Mouse (Mus musculus) left cerebral cortex, postnatal 25 days (tissue): ENCODE measurements around the gene Olfr615. TPM values are rescaled to one million over a fixed set of nuclear protein-coding genes. Genes with fewer than 3 reads are reported as not detected.
"Not testable (repeated sequence)": the region's sequence is repeated elsewhere in the genome, so short reads cannot be mapped to it uniquely, and the experiment has no call there.

Experiments
- DNase-seq, 2 experiments: peaks; one replicate each; pipeline ENCODE4 v3.0.0; 2022; ENCODE audit warnings: low spot score in 2 of 2, mixed read lengths in 1 of 2
- intact Hi-C: fragments of 180-260 bp; cut with DNase I; formaldehyde crosslinking; loops from one replicate; pipeline ENCODE4 v1.15.1; 2025
- microRNA-seq, 2 experiments: library from miRNA; unstranded; fragments of <30 nt; microRNA quantifications; one replicate each; pipeline ENCODE4 v1.2.0; 2022
- total RNA-seq, 2 experiments: library from RNA; stranded (reverse); gene quantifications; 2 replicates each; pipeline ENCODE4 v1.2.3; 2021

Gene Olfr615
- total RNA-seq: not detected

DNA sequence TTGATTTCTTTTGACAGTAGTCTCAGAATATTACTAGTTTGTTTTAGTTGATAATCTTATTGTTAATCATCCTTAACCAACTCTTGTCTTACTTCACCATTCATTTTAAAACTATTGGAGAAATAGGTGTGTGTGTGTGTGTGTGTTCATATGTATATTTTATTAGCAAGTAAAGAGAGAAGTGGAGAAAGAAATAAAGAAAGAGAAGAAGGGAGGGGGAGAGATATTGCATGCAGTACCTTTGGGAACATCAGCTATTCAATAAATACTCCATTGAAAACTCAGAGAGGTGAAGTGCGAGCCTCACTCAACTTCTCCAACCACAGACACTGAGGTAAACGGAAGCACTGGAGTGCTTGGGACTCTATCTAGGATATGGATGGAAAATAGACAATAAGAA is at the start of gene Olfr615:
Gene Olfr615, plus strand, starts transcription at position 301 of the 400 bp plus-strand sequence.
- intact Hi-C loops: no loop called here
- no peak for DNase-seq

DNA sequence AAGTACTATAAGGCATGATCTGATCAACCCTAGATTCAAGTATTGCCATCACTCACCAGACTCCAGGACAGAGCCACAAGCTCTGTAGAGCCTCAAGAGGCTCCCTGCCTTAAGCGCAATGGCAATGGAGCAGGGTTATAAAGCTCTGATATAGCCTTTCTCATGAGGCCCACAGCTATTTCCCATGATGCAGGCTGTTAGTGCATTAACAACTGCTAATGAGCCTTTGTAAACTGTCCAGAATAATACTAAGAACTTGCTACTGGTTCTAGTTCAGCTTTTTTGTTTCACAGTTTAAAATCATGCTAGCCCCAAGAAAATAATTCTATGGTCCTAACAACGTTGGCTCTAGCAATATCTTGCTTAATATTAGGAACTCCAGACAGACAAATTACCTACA is 43.9 kb upstream of the Olfr615 start, which contains the start of gene Olfr610:
Gene Olfr610, minus strand, starts transcription at position 101 of the 400 bp plus-strand sequence.
- DNase-seq: no peak
- intact Hi-C loops: no loop called here

- intact Hi-C loops, DNase-seq: not testable (repeated sequence)
Measured at GRCm38 (mm10) chr7:103520746-103521145, 35.1 kb upstream of the Olfr615 start, which contains the start of gene Olfr611. Olfr611 (minus strand) TSS chr7:103520846.

- intact Hi-C loops, DNase-seq: not testable (repeated sequence)
Measured at GRCm38 (mm10) chr7:103542617-103543016, 13.3 kb upstream of the Olfr615 start, which contains the start of gene Olfr612. Olfr612 (minus strand) TSS chr7:103542717.

DNA sequence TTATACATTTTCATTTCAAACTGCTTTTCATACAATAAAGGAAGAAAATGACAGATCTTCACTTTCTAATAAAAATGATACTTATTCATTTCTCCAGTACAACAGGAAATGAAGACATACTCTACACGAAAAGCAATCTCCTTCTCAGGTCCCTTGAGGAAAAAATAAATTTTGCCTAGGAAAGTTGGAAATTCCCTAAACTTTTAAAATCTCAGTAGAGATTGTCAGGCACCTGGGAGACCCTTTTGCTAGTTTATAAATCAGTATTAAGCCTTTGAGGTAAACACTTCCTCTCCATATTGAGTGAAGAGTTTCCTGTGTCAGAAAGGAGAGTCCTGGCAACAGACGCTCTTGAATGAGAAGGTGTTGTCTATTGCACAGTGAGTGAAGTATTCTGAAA is 8.1 kb upstream of the Olfr615 start, which contains the start of gene Olfr613:
Gene Olfr613, plus strand, starts transcription at position 301 of the 400 bp plus-strand sequence.
- intact Hi-C loops: no loop called here

GRCm38 (mm10) chr7:103569043-103569442 is 13.2 kb downstream of the Olfr615 start, which contains the start of gene Olfr616:
Olfr616 (minus strand) TSS chr7:103569143.
- DNase-seq: peak in 1 of 2 experiments; percentile 11
- intact Hi-C loops: no loop called here

More for the DNA sequence above, 8.1 kb upstream of the Olfr615 start, which contains the start of gene Olfr613:
- no peak for DNase-seq

GRCm38 (mm10) chr7:103572761-103573160 is 16.9 kb downstream of the Olfr615 start, which contains the start of gene Olfr617:
Olfr617 (plus strand) TSS chr7:103573061.
- no peak for DNase-seq
- intact Hi-C loops: no loop called here

GRCm38 (mm10) chr7:103589803-103590202 is 33.9 kb downstream of the Olfr615 start, which contains the start of gene Olfr618:
Olfr618 (plus strand) TSS chr7:103590103.
- intact Hi-C loops: no loop called here
- no peak for DNase-seq

- intact Hi-C loops: no loop called here
- no peak for DNase-seq
Measured at GRCm38 (mm10) chr7:103600275-103600674, 44.4 kb downstream of the Olfr615 start, which contains the start of gene Olfr619. Olfr619 (plus strand) TSS chr7:103600575.

- intact Hi-C loops: no loop called here
- DNase-seq: no peak
Measured at GRCm38 (mm10) chr7:103607425-103607824, 51.5 kb downstream of the Olfr615 start.

GRCm38 (mm10) chr7:103612434-103612833 is 56.6 kb downstream of the Olfr615 start, which contains the start of gene Olfr620:
Olfr620 (minus strand) TSS chr7:103612534.
- intact Hi-C loops: no loop called here
- no peak for DNase-seq

Small RNA genes within 50 kb of the gene (microRNA-seq; reads per million reads assigned to microRNA genes)
- 0 reads per million in 2 experiments for gene Gm26506

Other genes starting within 250 kb of the Olfr615 start
- not detected for gene Olfr597, start 239.8 kb upstream of the Olfr615 start, total RNA-seq
- gene Olfr598, start 232.5 kb upstream of the Olfr615 start, total RNA-seq: not detected
- not detected for gene Olfr599, start 220.2 kb upstream of the Olfr615 start, total RNA-seq
- not detected for gene Olfr600, start 206.4 kb upstream of the Olfr615 start, total RNA-seq
- gene Olfr601, start 193.4 kb upstream of the Olfr615 start, total RNA-seq: not detected
- not detected for gene Olfr603, start 169.9 kb upstream of the Olfr615 start, total RNA-seq
- gene Usp17lc, start 141.0 kb upstream of the Olfr615 start, total RNA-seq: not detected
- gene Olfr605, start 110.6 kb upstream of the Olfr615 start, total RNA-seq: not detected
- gene Olfr606, start 107.0 kb upstream of the Olfr615 start, total RNA-seq: not detected
- not detected for gene Olfr607, start 91.9 kb upstream of the Olfr615 start, total RNA-seq
- not detected for gene Olfr608, start 86.2 kb upstream of the Olfr615 start, total RNA-seq
- not detected for gene Olfr609, start 58.0 kb upstream of the Olfr615 start, total RNA-seq
- not detected for gene Olfr610, start 44.0 kb upstream of the Olfr615 start, total RNA-seq
- not detected for gene Olfr611, start 35.2 kb upstream of the Olfr615 start, total RNA-seq
- not detected for gene Olfr612, start 13.4 kb upstream of the Olfr615 start, total RNA-seq
- not detected for gene Olfr613, start 8.0 kb upstream of the Olfr615 start, total RNA-seq
- gene Olfr616, start 13.1 kb downstream of the Olfr615 start, total RNA-seq: not detected
- gene Olfr617, start 17.0 kb downstream of the Olfr615 start, total RNA-seq: not detected
- not detected for gene Olfr618, start 34.0 kb downstream of the Olfr615 start, total RNA-seq
- gene Olfr619, start 44.5 kb downstream of the Olfr615 start, total RNA-seq: not detected
- not detected for gene Olfr620, start 56.5 kb downstream of the Olfr615 start, total RNA-seq
- not detected for gene Olfr622, start 86.6 kb downstream of the Olfr615 start, total RNA-seq
- not detected for gene Olfr623, start 107.6 kb downstream of the Olfr615 start, total RNA-seq
- gene Olfr624, start 115.1 kb downstream of the Olfr615 start, total RNA-seq: under 1 TPM in 1 of 2 experiments, not detected in 1; 0.07 TPM
- not detected for gene Olfr625-ps1, start 126.6 kb downstream of the Olfr615 start, total RNA-seq
- not detected for gene Olfr243, start 158.6 kb downstream of the Olfr615 start, total RNA-seq
- gene Olfr628, start 174.3 kb downstream of the Olfr615 start, total RNA-seq: not detected
- not detected for gene Olfr629, start 188.9 kb downstream of the Olfr615 start, total RNA-seq
- gene Olfr630, start 201.3 kb downstream of the Olfr615 start, total RNA-seq: not detected
- not detected for gene Olfr69, start 215.5 kb downstream of the Olfr615 start, total RNA-seq
- not detected for gene Olfr68, start 223.6 kb downstream of the Olfr615 start, total RNA-seq
- not detected for gene Olfr67, start 235.7 kb downstream of the Olfr615 start, total RNA-seq